Mouse (Mus musculus) erythroblast, embryonic 14.5 days (primary cell): Measurements from ENCODE around the gene Maea.

Experiments
- GATA1 ChIP-seq: IDR thresholded peaks from 2 replicates; pipeline ENCODE4 v1.6.1; 2012; ENCODE audit warnings: low read length, inconsistent platforms, mixed read lengths
- TAL1 ChIP-seq: IDR thresholded peaks from 3 replicates; pipeline ENCODE4 v1.6.1; 2012; ENCODE audit warnings: low read length, inconsistent platforms, mixed read lengths

- TF ChIP-seq TAL1 (no peak), GATA1 (no peak)
These were observed 8.8 kb downstream of the Maea start for GRCm38 (mm10) chr5:33344070-33344469.
